Mouse (Mus musculus) gastrocnemius, postnatal 25 days (tissue): ENCODE results near the gene Dbf4. TPM values are rescaled to one million over a fixed set of nuclear protein-coding genes. Genes with fewer than 3 reads are reported as not detected.

ENCODE experiments used
- DNase-seq: peaks from one replicate; pipeline ENCODE4 v3.0.0; 2022
- total RNA-seq, 2 experiments: library from RNA; stranded (reverse); gene quantifications; 1 replicate in 1 of 2; 2 replicates in 1 of 2; pipeline ENCODE4 v1.2.3; 2021

Dbf4 gene
- total RNA-seq, 2 experiments from 2014 or later: 0.59 to 0.96 TPM

- no peak for DNase-seq
Measured at GRCm38 (mm10) chr5:8366771-8367613, 55.5 kb downstream of the Dbf4 start.

GRCm38 (mm10) chr5:8362361-8362760 is 60.2 kb downstream of the Dbf4 start:
- no peak for DNase-seq

- DNase-seq: no peak
Measured at GRCm38 (mm10) chr5:8357677-8358076, 64.8 kb downstream of the Dbf4 start.

GRCm38 (mm10) chr5:8356885-8357651 is 65.4 kb downstream of the Dbf4 start:
- DNase-seq: no peak

- DNase-seq: no peak
Measured at GRCm38 (mm10) chr5:8356326-8356725, 66.2 kb downstream of the Dbf4 start.

GRCm38 (mm10) chr5:8349557-8349956 is 73.0 kb downstream of the Dbf4 start:
- no peak for DNase-seq

Other genes with a start within 250 kb of the Dbf4 start
- gene Adam22, start 54.6 kb downstream of the Dbf4 start, total RNA-seq: 1 to 10 TPM; 1.3 to 2.3 TPM
- gene Slc25a40, start 134 bp upstream of the Dbf4 start, total RNA-seq: 1 to 10 TPM; 3.7 to 4.1 TPM
- under 1 TPM in 1 of 2 experiments, not detected in 1; 0.11 TPM for gene Rundc3b, start 200.2 kb upstream of the Dbf4 start, total RNA-seq
- 1 to 10 TPM; 2.6 to 3.1 TPM for gene Abcb1a, start 237.4 kb upstream of the Dbf4 start, total RNA-seq